8 mouse cellular contexts compared by ENCODE assay signal in the genomic region with DNA sequence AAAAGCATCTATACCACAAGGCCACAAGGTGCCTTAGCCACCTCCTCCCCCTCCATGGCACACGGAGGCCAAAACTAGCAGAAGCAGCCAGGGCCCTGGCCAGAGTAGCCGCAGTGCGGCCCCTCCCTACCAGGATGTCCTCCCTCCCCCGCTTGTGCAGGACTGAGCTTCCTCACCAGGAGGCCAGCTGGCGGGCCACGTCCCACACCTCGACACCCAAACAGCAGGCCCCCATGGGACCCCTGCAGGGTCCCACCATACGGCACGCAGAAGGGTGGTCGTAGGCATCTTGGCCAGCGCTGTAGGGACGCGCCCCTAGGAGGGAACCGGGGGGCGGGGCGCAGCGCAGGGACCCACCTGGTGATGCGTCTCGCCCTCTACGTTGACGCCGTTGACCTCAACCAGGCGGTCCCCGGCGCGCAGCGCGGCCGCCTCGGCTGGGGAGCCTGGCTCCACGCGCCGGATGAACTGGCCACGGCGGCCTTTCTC. TPM values are rescaled to one million over a fixed set of nuclear protein-coding genes. Genes with fewer than 3 reads are reported as not detected.
DNase-seq lines count a peak whose midpoint lies in the region; ATAC-seq and TF ChIP-seq lines count a peak whose summit lies in the region.

No protein-coding gene starts in this region.

- peak; percentile 27 for ATAC-seq in heart, embryonic 12.5 days (ENCODE audit: insufficient number of reproducible peaks, low FRiP score)
- peak; percentile 35 for ATAC-seq in kidney, postnatal 0 days (replicated peaks; ENCODE audit: low FRiP score, low read depth)

- no peaks in the 10 kb centered on the region for H3K36me3 ChIP-seq in heart, embryonic 12.5 days
- 0 out of 2 replicates have a peak, but pooled peaks cover 6% of the 10 kb centered on the region for H3K36me3 ChIP-seq in kidney, postnatal 0 days (ENCODE audit: insufficient read depth, low read length)

- peak overlapping the region; percentile 77 for H3K4me3 ChIP-seq in heart, embryonic 12.5 days
- H3K4me3 ChIP-seq in kidney, postnatal 0 days (replicated peaks; ENCODE audit: low read depth, low read length) = peak overlapping the region; percentile 65

- H3K27me3 ChIP-seq in heart, embryonic 12.5 days (replicated peaks) = peaks cover 45% of the 10 kb centered on the region
- no peaks in the 10 kb centered on the region for H3K27me3 ChIP-seq in kidney, postnatal 0 days (ENCODE audit: insufficient read depth, low read length)

- under 1% methylated on average over 33 of the region's 35 CpGs for WGBS in heart, embryonic 12.5 days
- WGBS in kidney, postnatal 0 days = 1% methylated on average over 35 of the region's 35 CpGs

- H3K9ac ChIP-seq in heart, embryonic 12.5 days = peak overlapping the region; percentile 84
- peak overlapping the region; percentile 82 for H3K9ac ChIP-seq in kidney, postnatal 0 days (ENCODE audit: low read depth, low read length)

- peak overlapping the region; percentile 68 for H3K27ac ChIP-seq in heart, embryonic 12.5 days (ENCODE audit: poor library complexity, severe bottlenecking)
- peak overlapping the region; percentile 65 for H3K27ac ChIP-seq in kidney, postnatal 0 days

- H3K4me1 ChIP-seq in heart, embryonic 12.5 days (replicated peaks) = peaks cover 58% of the 10 kb centered on the region
- H3K4me1 ChIP-seq in kidney, postnatal 0 days (replicated peaks; ENCODE audit: insufficient read depth, low read length) = peaks cover 25% of the 10 kb centered on the region

- TF ChIP-seq CTCF in kidney, postnatal 0 days (IDR thresholded peaks at IDR 0.05; ENCODE audit: low read depth) = no peak

- peak; percentile 20 for DNase-seq in thymus, postnatal 25 days
- DNase-seq in thymus, postnatal 0 days (ENCODE audit: low spot score) = no peak
- peak; percentile 75 for DNase-seq in cerebellum, adult 8-10 months
- DNase-seq in kidney, postnatal 0 days (ENCODE audit: low spot score) = peak; percentile 58
- DNase-seq in lung, postnatal 25 days (ENCODE audit: low spot score) = peak; percentile 73
- peak; percentile 52 for DNase-seq in thymus, postnatal 4 days
- no peak for DNase-seq in layer of hippocampus, adult 9-11 months

- H3K9me3 ChIP-seq in heart, embryonic 12.5 days (replicated peaks) = no peaks in the 10 kb centered on the region
- no peaks in the 10 kb centered on the region for H3K9me3 ChIP-seq in kidney, postnatal 0 days (replicated peaks; ENCODE audit: low read length)

- H3K4me2 ChIP-seq in heart, embryonic 12.5 days = peak overlapping the region; percentile 96
- H3K4me2 ChIP-seq in kidney, postnatal 0 days (ENCODE audit: low read length) = peak overlapping the region; percentile 80

RNA-seq across cellular contexts. Expression of a gene that starts 0.5 kb away (rescaled TPM):
- 11.3 and 11.9 TPM in 2 replicates for polyA plus RNA-seq in thymus, postnatal 0 days (2015; fragmentation: Nextera tagmentation; extraction: Ambion mirVana)
- polyA plus RNA-seq in heart, embryonic 12.5 days (2016; fragmentation: Nextera tagmentation; extraction: Ambion mirVana) = 56.6 and 59.7 TPM in 2 replicates
- polyA plus RNA-seq in kidney, postnatal 0 days (2015; fragmentation: Nextera tagmentation; extraction: Ambion mirVana) = 141 and 145 TPM in 2 replicates

RNA-seq across cellular contexts. Expression of a gene that starts 8.6 kb away (rescaled TPM):
- 0.21 TPM in 1 of 2 replicates, not detected in the other for polyA plus RNA-seq in thymus, postnatal 0 days (2015; fragmentation: Nextera tagmentation; extraction: Ambion mirVana)
- polyA plus RNA-seq in heart, embryonic 12.5 days (2016; fragmentation: Nextera tagmentation; extraction: Ambion mirVana) = not detected in 2 replicates
- 0.32 and 0.38 TPM in 2 replicates for polyA plus RNA-seq in kidney, postnatal 0 days (2015; fragmentation: Nextera tagmentation; extraction: Ambion mirVana)

RNA-seq across cellular contexts. Expression of a gene that starts 17.1 kb away (rescaled TPM):
- polyA plus RNA-seq in thymus, postnatal 0 days (2015; fragmentation: Nextera tagmentation; extraction: Ambion mirVana) = 8.2 and 10.4 TPM in 2 replicates
- 7.8 and 8.3 TPM in 2 replicates for polyA plus RNA-seq in heart, embryonic 12.5 days (2016; fragmentation: Nextera tagmentation; extraction: Ambion mirVana)
- 13.4 and 14.9 TPM in 2 replicates for polyA plus RNA-seq in kidney, postnatal 0 days (2015; fragmentation: Nextera tagmentation; extraction: Ambion mirVana)

RNA-seq across cellular contexts. Expression of a gene that starts 17.2 kb away (rescaled TPM):
- 25.0 and 26.0 TPM in 2 replicates for polyA plus RNA-seq in thymus, postnatal 0 days (2015; fragmentation: Nextera tagmentation; extraction: Ambion mirVana)
- polyA plus RNA-seq in heart, embryonic 12.5 days (2016; fragmentation: Nextera tagmentation; extraction: Ambion mirVana) = 66.5 and 74.6 TPM in 2 replicates
- 36.4 and 42.4 TPM in 2 replicates for polyA plus RNA-seq in kidney, postnatal 0 days (2015; fragmentation: Nextera tagmentation; extraction: Ambion mirVana)

RNA-seq across cellular contexts. Expression of a gene that starts 19.9 kb away (rescaled TPM):
- polyA plus RNA-seq in thymus, postnatal 0 days (2015; fragmentation: Nextera tagmentation; extraction: Ambion mirVana) = 11.6 and 14.5 TPM in 2 replicates
- 20.1 and 21.2 TPM in 2 replicates for polyA plus RNA-seq in heart, embryonic 12.5 days (2016; fragmentation: Nextera tagmentation; extraction: Ambion mirVana)
- 17.5 and 18.1 TPM in 2 replicates for polyA plus RNA-seq in kidney, postnatal 0 days (2015; fragmentation: Nextera tagmentation; extraction: Ambion mirVana)

Comparison
In these comparisons a context has a peak if more than half of its experiments do, and no peak if none do; other contexts are left out.
1. DNase-seq: peak in thymus, postnatal 25 days (single experiment), cerebellum, adult 8-10 months (single experiment), kidney, postnatal 0 days (single experiment), lung, postnatal 25 days (single experiment) and thymus, postnatal 4 days (single experiment); none in thymus, postnatal 0 days (single experiment) and layer of hippocampus, adult 9-11 months (single experiment).